Mouse (Mus musculus) limb, embryonic 14.5 days (tissue): ENCODE data around the gene Mtus2. TPM values are rescaled to one million over a fixed set of nuclear protein-coding genes. Genes with fewer than 3 reads are reported as not detected.
A peak's percentile ranks its signal among the peaks of the same experiment; 100 is the strongest.

ENCODE experiments used
- ATAC-seq: fragments of 200-750 bp; cut with Nextera tagmentation; 2 replicates; pipeline ENCODE4 v1.8.0; 2017; ENCODE audit warnings: low read depth, moderate number of reproducible peaks, moderate TSS enrichment; ENCODE audit not compliant: low FRiP score
- DNase-seq: peaks from one replicate; pipeline ENCODE4 v3.0.0-alpha.2; 2015; ENCODE audit warnings: low spot score
- H3K27ac ChIP-seq: fragments of 300-500 bp; sonication (generic); replicated peaks from 2 replicates; pipeline ENCODE4 v1.5.1; 2014; ENCODE audit warnings: low read depth, mild to moderate bottlenecking, low read length, moderate library complexity, mixed read lengths
- H3K27me3 ChIP-seq: fragments of 300-500 bp; sonication (generic); 2 replicates; pipeline ENCODE4 v1.6.1; 2014; ENCODE audit warnings: low read length, mixed read lengths; ENCODE audit not compliant: control insufficient read depth, insufficient read depth
- H3K36me3 ChIP-seq: fragments of 300-500 bp; sonication (generic); 2 replicates; pipeline ENCODE4 v1.6.1; 2014; ENCODE audit warnings: mild to moderate bottlenecking, low read length, moderate library complexity, mixed read lengths; ENCODE audit not compliant: control insufficient read depth, insufficient read depth
- H3K4me1 ChIP-seq: fragments of 300-500 bp; sonication (generic); 2 replicates; pipeline ENCODE4 v1.6.1; 2014; ENCODE audit warnings: antibody characterized with exemption, low read length, mixed read lengths; ENCODE audit not compliant: control insufficient read depth, insufficient read depth
- H3K4me2 ChIP-seq: fragments of 300-500 bp; sonication (generic); replicated peaks from 2 replicates; pipeline ENCODE4 v1.6.1; 2014; ENCODE audit warnings: low read depth, mild to moderate bottlenecking, low read length, moderate library complexity; ENCODE audit not compliant: severe bottlenecking
- H3K4me3 ChIP-seq: fragments of 300-500 bp; sonication (generic); replicated peaks from 2 replicates; pipeline ENCODE4 v1.5.1; 2014; ENCODE audit warnings: low read length
- H3K9ac ChIP-seq: fragments of 300-500 bp; sonication (generic); 2 replicates; pipeline ENCODE4 v1.6.1; 2014; ENCODE audit warnings: mild to moderate bottlenecking, low read depth, low read length, moderate library complexity; ENCODE audit not compliant: severe bottlenecking
- H3K9me3 ChIP-seq: fragments of 300-500 bp; sonication (generic); 2 replicates; pipeline ENCODE4 v1.6.1; 2016; ENCODE audit warnings: low read length; ENCODE audit not compliant: control insufficient read depth
- POLR2A ChIP-seq: fragments of 200-500 bp; IDR thresholded peaks from 2 replicates; pipeline ENCODE4 v1.8.0; 2012; ENCODE audit warnings: inconsistent platforms, mild to moderate bottlenecking, moderate library complexity, borderline replicate concordance; ENCODE audit not compliant: insufficient read depth, insufficient read length; ENCODE audit errors: extremely low read depth
- WGBS: fragments of 180-500 bp; shearing (Covaris S2); extraction: QIAGEN DNeasy Blood & Tissue Kit; methylation state at CpG from one replicate; pipeline ENCODE4 v1.1.7; 2014; 5-methylcytosine and 5-hydroxymethylcytosine counted together
- polyA plus RNA-seq, 2 experiments: library from polyadenylated mRNA; depleted of rRNA in 1 of 2; stranded (reverse) in 1 of 2; unstranded in 1 of 2; fragments of >200 nt; fragmentation: Nextera tagmentation in 1 of 2; extraction: Ambion mirVana in 1 of 2; gene quantifications; 2 replicates each; pipeline versions ENCODE4 v1.2.1 to v1.2.3; 2012 to 2014

Mtus2 gene
- polyA plus RNA-seq, 2 experiments = 3.2 to 5.5 TPM

GRCm38 (mm10) chr5:148328982-148329381 lies 371.9 kb downstream of the Mtus2 start:
- TF ChIP-seq POLR2A = no peak
- H3K36me3 ChIP-seq = peaks cover 12% of the 10 kb centered on the region; the same call in 1 of the 2 replicates
- no peak overlapping the region for H3K9ac ChIP-seq
- H3K27me3 ChIP-seq = no peaks in the 10 kb centered on the region
- ATAC-seq = no peak
- H3K27ac ChIP-seq = no peak overlapping the region
- 87% methylated on average over 3 of the region's 3 CpGs for WGBS
- no peaks in the 10 kb centered on the region for H3K9me3 ChIP-seq
- H3K4me3 ChIP-seq = no peak overlapping the region
- H3K4me2 ChIP-seq = no peak overlapping the region
- no peaks in the 10 kb centered on the region for H3K4me1 ChIP-seq
- no peak for DNase-seq

GRCm38 (mm10) chr5:148331229-148331776 lies 374.2 kb downstream of the Mtus2 start:
- no peak overlapping the region for H3K9ac ChIP-seq
- no peak overlapping the region for H3K27ac ChIP-seq
- DNase-seq (no peak), ATAC-seq (no peak; the same call in 1 of the 2 replicates)
- no peaks in the 10 kb centered on the region for H3K27me3 ChIP-seq
- TF ChIP-seq POLR2A = no peak
- H3K4me1 ChIP-seq = no peaks in the 10 kb centered on the region
- peaks cover 19% of the 10 kb centered on the region for H3K36me3 ChIP-seq
- H3K9me3 ChIP-seq = no peaks in the 10 kb centered on the region
- no peak overlapping the region for H3K4me2 ChIP-seq
- H3K4me3 ChIP-seq = no peak overlapping the region
- 66% methylated on average over 11 of the region's 11 CpGs for WGBS

- Histone ChIP-seq H3K4me1 (no peaks in the 10 kb centered on the region), H3K36me3 (peaks cover 19% of the 10 kb centered on the region), H3K4me2 (no peak overlapping the region), H3K9ac (no peak overlapping the region), H3K27me3 (no peaks in the 10 kb centered on the region), H3K4me3 (no peak overlapping the region), H3K27ac (no peak overlapping the region), H3K9me3 (no peaks in the 10 kb centered on the region)
- ATAC-seq (no peak), DNase-seq (no peak)
- TF ChIP-seq POLR2A = no peak
- WGBS = 89% methylated on average over 18 of the region's 18 CpGs
Measured at GRCm38 (mm10) chr5:148331926-148332621, 375.0 kb downstream of the Mtus2 start.

DNA sequence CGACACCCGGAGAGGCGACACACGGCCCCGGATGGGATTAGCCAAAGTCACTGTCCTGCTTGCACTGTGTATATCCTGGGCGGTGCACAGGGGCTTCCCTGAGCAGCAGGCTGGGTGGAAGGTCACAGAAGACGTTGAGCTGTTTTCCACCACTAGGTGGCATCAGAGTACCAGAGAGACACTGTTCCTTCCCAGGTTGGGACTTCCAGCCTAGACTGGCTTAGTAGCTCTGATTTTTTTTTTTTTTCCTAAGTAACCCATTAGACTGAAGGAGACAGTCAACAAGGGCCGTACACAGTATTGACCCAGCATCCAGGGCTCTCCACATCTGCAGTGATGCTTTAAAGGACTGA lies 375.5 kb downstream of the Mtus2 start:
- Histone ChIP-seq H3K36me3 (peaks cover 19% of the 10 kb centered on the region), H3K4me1 (no peaks in the 10 kb centered on the region), H3K9ac (no peak overlapping the region), H3K27me3 (no peaks in the 10 kb centered on the region), H3K4me2 (no peak overlapping the region), H3K27ac (no peak overlapping the region), H3K4me3 (no peak overlapping the region), H3K9me3 (no peaks in the 10 kb centered on the region)
- DNase-seq (peak; percentile 88), ATAC-seq (peak; percentile 75)
- no peak for TF ChIP-seq POLR2A
- 32% methylated on average over 8 of the region's 8 CpGs for WGBS

DNA sequence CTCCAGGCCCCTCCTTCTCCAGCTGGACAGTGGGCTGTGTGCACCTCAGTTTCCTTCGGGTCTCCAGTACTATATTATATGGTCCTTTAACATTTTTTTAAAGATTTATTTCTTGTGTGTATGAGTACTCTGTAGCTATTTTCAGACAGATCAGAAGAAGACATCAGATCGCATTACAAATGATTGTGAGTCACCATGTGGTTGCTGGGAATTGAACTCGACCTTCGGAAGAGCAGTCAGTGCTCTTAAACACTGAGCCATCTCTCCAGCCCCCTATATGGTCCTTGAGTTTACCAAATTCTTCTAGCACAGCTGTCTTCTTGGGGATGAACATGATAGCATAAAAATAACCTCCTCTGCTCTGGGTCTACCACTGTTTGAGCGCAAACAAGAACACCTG lies 382.0 kb downstream of the Mtus2 start:
- no peak for TF ChIP-seq POLR2A
- DNase-seq (no peak), ATAC-seq (no peak)
- WGBS = 92% methylated on average over 5 of the region's 5 CpGs
- Histone ChIP-seq H3K27me3 (no peaks in the 10 kb centered on the region), H3K9ac (no peak overlapping the region), H3K9me3 (no peaks in the 10 kb centered on the region), H3K4me2 (no peak overlapping the region), H3K4me3 (no peak overlapping the region), H3K36me3 (peaks cover 6% of the 10 kb centered on the region), H3K27ac (no peak overlapping the region), H3K4me1 (peaks cover 16% of the 10 kb centered on the region)
